Mouse (Mus musculus): Measurements from ENCODE around the gene Anks1b. TPM values are rescaled to one million over a fixed set of nuclear protein-coding genes. Genes with fewer than 3 reads are reported as not detected.

Anks1b gene
- total and polyA plus RNA-seq, 3 experiments = not detected

- Histone ChIP-seq H3K27me3 (ENCODE audit: control insufficient read depth in 1 of 2, insufficient read depth in 2 of 2, low read length in 2 of 2) (no peaks in the 10 kb centered on the region), H3K9me3 (replicated peaks; ENCODE audit: insufficient read depth, low read length) (no peaks in the 10 kb centered on the region), H3K4me1 (ENCODE audit: control insufficient read depth in 1 of 2, insufficient read depth in 2 of 2, low read length in 2 of 2) (no peaks in the 10 kb centered on the region), H3K79me2 (ENCODE audit: control insufficient read depth, insufficient read depth, low read length, poor library complexity) (no peaks in the 10 kb centered on the region), H3K9ac (ENCODE audit: control insufficient read depth, low read depth, low read length, poor library complexity, severe bottlenecking) (no peak overlapping the region), H3K4me3 (ENCODE audit: control insufficient read depth in 1 of 2, insufficient read depth in 1 of 2, low read depth in 2 of 2, low read length in 2 of 2) (no peak overlapping the region), H3K27ac (ENCODE audit: control insufficient read depth, low read depth, low read length) (no peak overlapping the region), H3K36me3 (ENCODE audit: control insufficient read depth in 1 of 2, insufficient read depth in 2 of 2, low read length in 2 of 2) (no peaks in the 10 kb centered on the region)
- DNase-seq (ENCODE audit: low read depth, low spot score) = no peak
- TF ChIP-seq UBTF (IDR thresholded peaks at IDR 0.05; ENCODE audit: borderline replicate concordance, insufficient read depth, low read depth, low read length) = no peak
- no peak for TF ChIP-seq TBP (IDR thresholded peaks at IDR 0.05; ENCODE audit: low read depth, low read length)
- TF ChIP-seq CHD2 (IDR thresholded peaks at IDR 0.05; ENCODE audit: low read length) = no peak
- TF ChIP-seq JUND (IDR thresholded peaks at IDR 0.05; ENCODE audit: low read depth, low read length) = no peak
- TF ChIP-seq CTCF (IDR thresholded peaks at IDR 0.05 in 2 of 3, conservative IDR thresholded peaks at IDR 0.05 in 1 of 3; ENCODE audit: control insufficient read depth in 1 of 3, insufficient read depth in 1 of 3, low read depth in 2 of 3, low read length in 3 of 3, poor library complexity in 1 of 3, severe bottlenecking in 1 of 3) = no peak
- no peak for TF ChIP-seq NELFE (IDR thresholded peaks at IDR 0.05; ENCODE audit: low read depth, low read length)
- no peak for TF ChIP-seq RAD21 (IDR thresholded peaks at IDR 0.05; ENCODE audit: low read depth, low read length)
- no peak for TF ChIP-seq POLR2AphosphoS2 (IDR thresholded peaks at IDR 0.05; ENCODE audit: low read length)
- no peak for TF ChIP-seq ZKSCAN1 (IDR thresholded peaks at IDR 0.05; ENCODE audit: low read depth, low read length)
These were observed 558.2 kb downstream of the Anks1b start for GRCm38 (mm10) chr10:90431527-90431926.

GRCm38 (mm10) chr10:90431974-90432373 is 558.7 kb downstream of the Anks1b start:
- Histone ChIP-seq H3K27me3 (ENCODE audit: control insufficient read depth in 1 of 2, insufficient read depth in 2 of 2, low read length in 2 of 2) (no peaks in the 10 kb centered on the region), H3K36me3 (ENCODE audit: control insufficient read depth in 1 of 2, insufficient read depth in 2 of 2, low read length in 2 of 2) (no peaks in the 10 kb centered on the region), H3K4me3 (ENCODE audit: control insufficient read depth in 1 of 2, insufficient read depth in 1 of 2, low read depth in 2 of 2, low read length in 2 of 2) (no peak overlapping the region), H3K27ac (ENCODE audit: control insufficient read depth, low read depth, low read length) (no peak overlapping the region), H3K9ac (ENCODE audit: control insufficient read depth, low read depth, low read length, poor library complexity, severe bottlenecking) (no peak overlapping the region), H3K79me2 (ENCODE audit: control insufficient read depth, insufficient read depth, low read length, poor library complexity) (no peaks in the 10 kb centered on the region), H3K9me3 (replicated peaks; ENCODE audit: insufficient read depth, low read length) (no peaks in the 10 kb centered on the region), H3K4me1 (ENCODE audit: control insufficient read depth in 1 of 2, insufficient read depth in 2 of 2, low read length in 2 of 2) (no peaks in the 10 kb centered on the region)
- no peak for DNase-seq (ENCODE audit: low read depth, low spot score)
- no peak for TF ChIP-seq ETS1 (IDR thresholded peaks at IDR 0.05; ENCODE audit: low read depth, low read length)
- TF ChIP-seq ZC3H11A (IDR thresholded peaks at IDR 0.05; ENCODE audit: low read depth, low read length) = no peak
- no peak for TF ChIP-seq ZMIZ1 (IDR thresholded peaks at IDR 0.05; ENCODE audit: low read depth, low read length)
- TF ChIP-seq ELF1 (IDR thresholded peaks at IDR 0.05; ENCODE audit: low read depth, low read length) = no peak
- no peak for TF ChIP-seq NELFE (IDR thresholded peaks at IDR 0.05; ENCODE audit: low read depth, low read length)
- no peak for TF ChIP-seq KAT2A (conservative IDR thresholded peaks at IDR 0.05; ENCODE audit: low read depth, low read length)
- no peak for TF ChIP-seq CTCF (IDR thresholded peaks at IDR 0.05 in 2 of 3, conservative IDR thresholded peaks at IDR 0.05 in 1 of 3; ENCODE audit: control insufficient read depth in 1 of 3, insufficient read depth in 1 of 3, low read depth in 2 of 3, low read length in 3 of 3, poor library complexity in 1 of 3, severe bottlenecking in 1 of 3)
- TF ChIP-seq POLR2A (IDR thresholded peaks at IDR 0.05; ENCODE audit: control insufficient read depth in 1 of 2, insufficient read depth in 1 of 2, low read depth in 1 of 2, low read length in 2 of 2, poor library complexity in 1 of 2) = no peak
- no peak for TF ChIP-seq RCOR1 (IDR thresholded peaks at IDR 0.05; ENCODE audit: low read depth, low read length)
- TF ChIP-seq MAFK (IDR thresholded peaks at IDR 0.05; ENCODE audit: borderline replicate concordance, low read depth, low read length) = no peak
- no peak for TF ChIP-seq ZKSCAN1 (IDR thresholded peaks at IDR 0.05; ENCODE audit: low read depth, low read length)
- no peak for TF ChIP-seq CHD2 (IDR thresholded peaks at IDR 0.05; ENCODE audit: low read length)
- no peak for TF ChIP-seq E2F4 (IDR thresholded peaks at IDR 0.05; ENCODE audit: borderline replicate concordance, low read depth, low read length)
- TF ChIP-seq GABPA (IDR thresholded peaks at IDR 0.05; ENCODE audit: low read depth, low read length) = no peak
- TF ChIP-seq SIN3A (IDR thresholded peaks at IDR 0.05; ENCODE audit: low read length) = no peak
- no peak for TF ChIP-seq MYB (IDR thresholded peaks at IDR 0.05; ENCODE audit: low read depth, low read length)
- TF ChIP-seq RAD21 (IDR thresholded peaks at IDR 0.05; ENCODE audit: low read depth, low read length) = no peak
- no peak for TF ChIP-seq BHLHE40 (IDR thresholded peaks at IDR 0.05; ENCODE audit: borderline replicate concordance, low read depth, low read length)
- TF ChIP-seq MAZ (IDR thresholded peaks at IDR 0.05; ENCODE audit: low read depth, low read length) = no peak
